Mouse (Mus musculus) monocyte, adult 5-6 weeks (primary cell): ENCODE results near the gene Cnksr3. TPM values are rescaled to one million over a fixed set of nuclear protein-coding genes. Genes with fewer than 3 reads are reported as not detected.

ENCODE experiments used
- ATAC-seq: fragments of 153-309, 156-312 bp; replicated peaks from 2 replicates; pipeline ENCODE4 v1.8.0; 2017; ENCODE audit warnings: mild to moderate bottlenecking; ENCODE audit not compliant: low TSS enrichment, insufficient number of reproducible peaks, severe bottlenecking, poor library complexity, low FRiP score
- total RNA-seq: library from RNA; stranded (forward); fragments of 200-1000, 200-491, 200-594 nt; gene quantifications from 3 replicates; pipeline ENCODE4 v1.2.3, GENCODE M21; 2017

Cnksr3 gene
- total RNA-seq, 1 experiment from 2014 or later: 7.1 TPM

- ATAC-seq: no peak
Observed at GRCm38 (mm10) chr10:7198201-7198600, 13.8 kb downstream of the Cnksr3 start.

GRCm38 (mm10) chr10:7197733-7198132 is 14.3 kb downstream of the Cnksr3 start:
- ATAC-seq: no peak

GRCm38 (mm10) chr10:7196668-7197400 is 15.2 kb downstream of the Cnksr3 start:
- no peak for ATAC-seq

- no peak for ATAC-seq
Observed at GRCm38 (mm10) chr10:7195927-7196326, 16.1 kb downstream of the Cnksr3 start.

- no peak for ATAC-seq
Observed at GRCm38 (mm10) chr10:7191721-7192413, 20.2 kb downstream of the Cnksr3 start.

GRCm38 (mm10) chr10:7189194-7189593 is 22.8 kb downstream of the Cnksr3 start:
- 0 out of 2 replicates have a peak, but pooled peaks have one; percentile 14 for ATAC-seq

GRCm38 (mm10) chr10:7187881-7188280 is 24.2 kb downstream of the Cnksr3 start:
- ATAC-seq: no peak

GRCm38 (mm10) chr10:7186992-7187391 is 25.0 kb downstream of the Cnksr3 start:
- ATAC-seq: no peak

GRCm38 (mm10) chr10:7186018-7186417 is 26.0 kb downstream of the Cnksr3 start:
- no peak for ATAC-seq

- no peak for ATAC-seq
Observed at GRCm38 (mm10) chr10:7183171-7183631, 28.8 kb downstream of the Cnksr3 start.

GRCm38 (mm10) chr10:7182555-7183170 is 29.4 kb downstream of the Cnksr3 start:
- ATAC-seq: no peak

GRCm38 (mm10) chr10:7180296-7180695 is 31.7 kb downstream of the Cnksr3 start:
- no peak for ATAC-seq

GRCm38 (mm10) chr10:7178571-7178970 is 33.5 kb downstream of the Cnksr3 start:
- no peak for ATAC-seq

GRCm38 (mm10) chr10:7176205-7176910 is 35.7 kb downstream of the Cnksr3 start:
- no peak for ATAC-seq

GRCm38 (mm10) chr10:7174480-7174879 is 37.6 kb downstream of the Cnksr3 start:
- ATAC-seq: no peak

- ATAC-seq: no peak
Observed at GRCm38 (mm10) chr10:7173098-7173497, 38.9 kb downstream of the Cnksr3 start.

- no peak for ATAC-seq
Observed at GRCm38 (mm10) chr10:7170434-7170833, 41.6 kb downstream of the Cnksr3 start.

- ATAC-seq: no peak
Observed at GRCm38 (mm10) chr10:7163031-7163430, 49.0 kb downstream of the Cnksr3 start.

GRCm38 (mm10) chr10:7159061-7159511 is 53.0 kb downstream of the Cnksr3 start:
- ATAC-seq: no peak
